Mouse (Mus musculus) stomach, postnatal 0 days (tissue): ENCODE measurements at regions not wholly inside any gene's neighbourhood (a gene's known extent, or its start where the extent isn't known, plus 50 kb on each side); places are given as distances from the start of the nearest gene placed in this dataset.

ENCODE experiments used
- CTCF ChIP-seq: IDR thresholded peaks from 2 replicates; pipeline ENCODE4 v1.5.1; 2016; ENCODE audit warnings: antibody characterized with exemption, low read depth, mild to moderate bottlenecking, moderate library complexity
- EP300 ChIP-seq: optimal IDR thresholded peaks from 2 replicates; pipeline ENCODE3; 2016; ENCODE audit warnings: antibody characterized with exemption

DNA sequence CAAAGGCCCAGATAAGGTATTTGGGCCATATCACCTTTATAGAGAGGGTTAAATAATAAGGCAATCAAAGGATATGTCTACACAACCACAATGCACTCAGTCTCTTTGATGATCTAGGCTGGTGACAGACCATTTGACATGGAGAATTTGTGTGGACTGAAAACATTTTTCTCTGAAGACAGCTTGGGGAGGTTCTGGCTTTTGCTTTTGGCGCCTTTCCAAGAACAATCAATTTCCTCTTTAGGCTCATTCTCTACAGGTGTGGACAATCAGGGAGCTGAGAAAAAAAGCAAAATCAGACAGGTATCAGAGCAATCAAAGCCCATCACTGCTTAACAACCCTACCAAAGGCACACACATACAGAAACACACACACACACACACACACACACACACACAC lies 325.8 kb downstream of the Abcc12 start:
- TF ChIP-seq CTCF, result no peak
- TF ChIP-seq EP300, result no peak
